Mouse (Mus musculus) C2C12 (cell line): Measurements from ENCODE around the gene Acbd4.

Source experiments
- CEBPB ChIP-seq: IDR thresholded peaks from one replicate; pipeline ENCODE4 v1.6.1; 2011; ENCODE audit warnings: low read depth, mild to moderate bottlenecking, control low read depth, moderate library complexity
- CTCF ChIP-seq: IDR thresholded peaks from one replicate; pipeline ENCODE4 v1.5.1; 2011; ENCODE audit not compliant: control insufficient read depth, insufficient read depth, insufficient read length
- MYOD1 ChIP-seq: IDR thresholded peaks from one replicate; pipeline ENCODE4 v1.6.1; 2011; ENCODE audit warnings: low read depth; ENCODE audit not compliant: control insufficient read depth, insufficient read length

- TF ChIP-seq CEBPB (peak; percentile 60), CTCF (no peak), MYOD1 (peak; percentile 77)
Measured at GRCm38 (mm10) chr11:103144309-103145285, 43.1 kb downstream of the Acbd4 start.
